In genomic region chr2:14931968-14932367, GRCm38 (mm10) we compare ENCODE assay signal across 16 mouse cellular contexts.
"Had no signal": no experiment of that assay in that cellular context is flagged by ENCODE, and none has a peak within 500 bp of the region (broad histone marks: within the 10 kb centered on the region; RNA-seq: fewer than 3 reads in every experiment).

No protein-coding gene starts in this region.

- H3K4me1 ChIP-seq: neural tube, embryonic 13.5 days; neural tube, embryonic 15.5 days; stomach, embryonic 15.5 days had no signal

- H3K4me3 ChIP-seq: neural tube, embryonic 13.5 days; neural tube, embryonic 15.5 days; stomach, embryonic 15.5 days had no signal

- H3K4me2 ChIP-seq: neural tube, embryonic 13.5 days; neural tube, embryonic 15.5 days; stomach, embryonic 15.5 days had no signal

- H3K9ac ChIP-seq: neural tube, embryonic 13.5 days; neural tube, embryonic 15.5 days; stomach, embryonic 15.5 days had no signal

- H3K27me3 ChIP-seq: neural tube, embryonic 13.5 days; neural tube, embryonic 15.5 days; stomach, embryonic 15.5 days had no signal

- DNase-seq: retina, postnatal 1 day; right cerebral cortex, adult 18-20 months; right cerebral cortex, postnatal 14 days; right cerebral cortex, postnatal 25 days; right cerebral cortex, postnatal 4 days; spleen, adult 18-20 months; thymus, adult 18-20 months; thymus, adult 2 months; thymus, postnatal 14 days; thymus, postnatal 25 days; thymus, postnatal 36 days; thymus, postnatal 4 days had no signal

- H3K9me3 ChIP-seq: neural tube, embryonic 13.5 days; neural tube, embryonic 15.5 days; stomach, embryonic 15.5 days had no signal

- H3K36me3 ChIP-seq: neural tube, embryonic 13.5 days; neural tube, embryonic 15.5 days; stomach, embryonic 15.5 days had no signal

- H3K27ac ChIP-seq: neural tube, embryonic 13.5 days; neural tube, embryonic 15.5 days; stomach, embryonic 15.5 days; stomach, postnatal 0 days had no signal
